Mouse (Mus musculus) CD4-positive, CD25-positive, alpha-beta regulatory T cell, adult 2 months (primary cell): Measurements from ENCODE around the gene Myh14.

ENCODE experiments used
- DNase-seq: peaks from one replicate; pipeline ENCODE4 v3.0.0-alpha.2; 2012; ENCODE audit warnings: low read depth, low spot score

The Myh14 gene

GRCm38 (mm10) chr7:44672193-44672592, 1.6 kb upstream of the Myh14 start:
- DNase-seq = peak; percentile 13

GRCm38 (mm10) chr7:44669103-44669502, 1.5 kb downstream of the Myh14 start:
- DNase-seq = no peak

GRCm38 (mm10) chr7:44667996-44668738, 2.5 kb downstream of the Myh14 start:
- DNase-seq = no peak

- no peak for DNase-seq
Measured at GRCm38 (mm10) chr7:44666462-44666861, 4.2 kb downstream of the Myh14 start.

GRCm38 (mm10) chr7:44664731-44665130, 5.9 kb downstream of the Myh14 start:
- no peak for DNase-seq

- DNase-seq = no peak
Measured at GRCm38 (mm10) chr7:44663546-44663945, 7.1 kb downstream of the Myh14 start.

- DNase-seq = no peak
Measured at GRCm38 (mm10) chr7:44662569-44662968, 8.1 kb downstream of the Myh14 start.

- DNase-seq = no peak
Measured at GRCm38 (mm10) chr7:44662168-44662567, 8.5 kb downstream of the Myh14 start.

- DNase-seq = no peak
Measured at GRCm38 (mm10) chr7:44661219-44661618, 9.4 kb downstream of the Myh14 start.

GRCm38 (mm10) chr7:44655504-44655903, 15.1 kb downstream of the Myh14 start:
- DNase-seq = peak; percentile 70

GRCm38 (mm10) chr7:44653773-44654172, 16.9 kb downstream of the Myh14 start:
- DNase-seq = peak; percentile 46

- no peak for DNase-seq
Measured at GRCm38 (mm10) chr7:44651416-44651815, 19.2 kb downstream of the Myh14 start.

GRCm38 (mm10) chr7:44649990-44650389, 20.7 kb downstream of the Myh14 start:
- DNase-seq = peak; percentile 68

GRCm38 (mm10) chr7:44649094-44649610, 21.5 kb downstream of the Myh14 start:
- no peak for DNase-seq

GRCm38 (mm10) chr7:44647729-44648128, 22.9 kb downstream of the Myh14 start:
- DNase-seq = no peak

GRCm38 (mm10) chr7:44647042-44647724, 23.5 kb downstream of the Myh14 start:
- peak; percentile 76 for DNase-seq

- no peak for DNase-seq
Measured at GRCm38 (mm10) chr7:44645951-44646350, 24.7 kb downstream of the Myh14 start.

GRCm38 (mm10) chr7:44645256-44645655, 25.4 kb downstream of the Myh14 start:
- no peak for DNase-seq

GRCm38 (mm10) chr7:44641887-44642286, 28.8 kb downstream of the Myh14 start:
- DNase-seq = peak; percentile 40

GRCm38 (mm10) chr7:44640843-44641605, 29.6 kb downstream of the Myh14 start:
- DNase-seq = no peak

GRCm38 (mm10) chr7:44638663-44639062, 32.0 kb downstream of the Myh14 start:
- DNase-seq = no peak

- DNase-seq = no peak
Measured at GRCm38 (mm10) chr7:44636684-44637083, 34.0 kb downstream of the Myh14 start.
